Mouse (Mus musculus) ES-Bruce4 (cell line): ENCODE data around the gene Gimd1. TPM values are rescaled to one million over a fixed set of nuclear protein-coding genes. Genes with fewer than 3 reads are reported as not detected.
A peak's percentile ranks its signal among the peaks of the same experiment; 100 is the strongest.

Experiments used
- H3K27ac ChIP-seq: 2 replicates; pipeline ENCODE4 v1.5.1; 2012; ENCODE audit warnings: low read length, inconsistent platforms; ENCODE audit not compliant: insufficient read depth
- H3K27me3 ChIP-seq: 2 replicates; pipeline ENCODE4 v1.6.1; 2012; ENCODE audit warnings: mild to moderate bottlenecking, low read length, inconsistent platforms; ENCODE audit not compliant: control insufficient read depth, poor library complexity, insufficient read depth, severe bottlenecking
- H3K36me3 ChIP-seq: 2 replicates; pipeline ENCODE4 v1.6.1; 2012; ENCODE audit warnings: inconsistent platforms, mild to moderate bottlenecking, low read length, moderate library complexity; ENCODE audit not compliant: control insufficient read depth, poor library complexity, insufficient read depth, severe bottlenecking
- H3K4me1 ChIP-seq: one replicate; pipeline ENCODE4 v1.8.1; 2011; ENCODE audit warnings: low read length; ENCODE audit not compliant: control insufficient read depth, insufficient read depth
- H3K4me3 ChIP-seq: 2 replicates; pipeline ENCODE4 v1.5.1; 2011; ENCODE audit warnings: low read depth, mild to moderate bottlenecking, low read length
- H3K9ac ChIP-seq: 2 replicates; pipeline ENCODE4 v1.6.1; 2012; ENCODE audit warnings: low read depth, mild to moderate bottlenecking, inconsistent platforms; ENCODE audit not compliant: poor library complexity, severe bottlenecking
- H3K9me3 ChIP-seq: replicated peaks from 2 replicates; pipeline ENCODE4 v1.6.1; 2012; ENCODE audit warnings: mild to moderate bottlenecking, low read length, inconsistent platforms; ENCODE audit not compliant: control insufficient read depth, poor library complexity, insufficient read depth, severe bottlenecking
- CTCF ChIP-seq: IDR thresholded peaks from one replicate; pipeline ENCODE4 v1.8.1; 2011; ENCODE audit warnings: low read depth, low read length
- EP300 ChIP-seq: IDR thresholded peaks from 2 replicates; pipeline ENCODE4 v1.6.1; 2011; ENCODE audit warnings: low read depth, low read length; ENCODE audit not compliant: insufficient read depth
- POLR2A ChIP-seq: IDR thresholded peaks from one replicate; pipeline ENCODE4 v1.8.1; 2011; ENCODE audit warnings: low read length; ENCODE audit not compliant: insufficient read depth
- polyA plus RNA-seq: library from polyadenylated mRNA; stranded (reverse); fragments of >200 nt; gene quantifications from 2 replicates; pipeline ENCODE4 v1.2.4, GENCODE M21; 2011; ENCODE audit warnings: low read depth; ENCODE audit not compliant: missing spikeins, insufficient read depth, insufficient read length

Gimd1 gene
- polyA plus RNA-seq, 1 experiment: not detected

- Histone ChIP-seq H3K4me1 (no peaks in the 10 kb centered on the region), H3K9ac (peak within 1 kb of the TSS; percentile 79), H3K36me3 (no peaks in the 10 kb centered on the region), H3K4me3 (peak within 1 kb of the TSS; percentile 99), H3K9me3 (no peaks in the 10 kb centered on the region), H3K27ac (peak within 1 kb of the TSS; percentile 62), H3K27me3 (no peaks in the 10 kb centered on the region)
- TF ChIP-seq POLR2A: peak; percentile 11
- no peak for TF ChIP-seq EP300
Observed at GRCm38 (mm10) chr3:132683447-132684230, 54.0 kb downstream of the Gimd1 start, which contains the start of gene Tbck. Gene Tbck (plus strand): TSS chr3:132684144.

- H3K27me3 ChIP-seq: no peaks in the 10 kb centered on the region
- peak within 1 kb of the TSS; percentile 99 for H3K4me3 ChIP-seq
- TF ChIP-seq CTCF (no peak), EP300 (no peak), POLR2A (no peak)
Observed at GRCm38 (mm10) chr3:132684231-132684928, 54.8 kb downstream of the Gimd1 start, which contains the start of gene Aimp1. Gene Aimp1 (minus strand): TSS chr3:132684370.

More at GRCm38 (mm10) chr3:132684231-132684928, 54.8 kb downstream of the Gimd1 start, which contains the start of gene Aimp1:
- Histone ChIP-seq H3K9ac (peak within 1 kb of the TSS; percentile 79), H3K9me3 (no peaks in the 10 kb centered on the region), H3K4me1 (no peaks in the 10 kb centered on the region), H3K36me3 (no peaks in the 10 kb centered on the region), H3K27ac (peak within 1 kb of the TSS; percentile 62)

Other genes starting within 250 kb of the Gimd1 start
- gene Tbck, start 54.3 kb downstream of the Gimd1 start, polyA plus RNA-seq: 11.5 and 15.3 TPM in 2 replicates
- gene Aimp1, start 54.5 kb downstream of the Gimd1 start, polyA plus RNA-seq: 133 and 138 TPM in 2 replicates